8 mouse cellular contexts compared by ENCODE assay signal in genomic region chr5:137759971-137760412, GRCm38 (mm10). TPM values are rescaled to one million over a fixed set of nuclear protein-coding genes. Genes with fewer than 3 reads are reported as not detected.
DNase-seq lines count a peak whose midpoint lies in the region; ATAC-seq lines count a peak whose summit lies in the region.

No protein-coding gene starts in this region.

- 15% methylated on average over 4 of the region's 4 CpGs for WGBS in forebrain, embryonic 14.5 days
- 13% methylated on average over 4 of the region's 4 CpGs for WGBS in large intestine, adult 2 months

- H3K27ac ChIP-seq in forebrain, embryonic 14.5 days (ENCODE audit: low read depth, low read length) = peak overlapping the region; percentile 66; the same call in 1 of the 2 replicates

- peak; percentile 62; the same call in 1 of the 2 replicates for ATAC-seq in cerebellum, adult (ENCODE audit: insufficient number of reproducible peaks, low FRiP score, low TSS enrichment)
- peak; percentile 83 for ATAC-seq in forebrain, embryonic 14.5 days
- peak; percentile 67 for ATAC-seq in neutrophil, adult 5-6 weeks (ENCODE audit: extremely low read depth, insufficient number of reproducible peaks, low FRiP score, poor library complexity, severe bottlenecking)

- DNase-seq in ES-CJ7 (ENCODE audit: low read depth, low spot score) = peak; percentile 92
- DNase-seq in forebrain, embryonic 14.5 days (ENCODE audit: low spot score) = peak; percentile 94
- peak; percentile 86 to 91 for DNase-seq in heart, postnatal 14 days
- peak; percentile 84 for DNase-seq in large intestine, adult 2 months (ENCODE audit: low read depth, low spot score)
- DNase-seq in lung, adult 18-20 months = peak; percentile 89 to 93
- DNase-seq in thymus, adult 18-20 months = peak; percentile 65 to 72

- H3K4me1 ChIP-seq in forebrain, embryonic 14.5 days (ENCODE audit: control insufficient read depth, insufficient read depth, low read length) = peaks cover 22% of the 10 kb centered on the region

- peaks cover 15% of the 10 kb centered on the region for H3K36me3 ChIP-seq in forebrain, embryonic 14.5 days (ENCODE audit: control insufficient read depth, insufficient read depth, low read length)

- no peaks in the 10 kb centered on the region for H3K27me3 ChIP-seq in forebrain, embryonic 14.5 days (replicated peaks; ENCODE audit: control insufficient read depth, insufficient read depth, low read length)

- H3K4me2 ChIP-seq in forebrain, embryonic 14.5 days (ENCODE audit: low read length) = no peak overlapping the region

- intact Hi-C loops in heart, postnatal 14 days (cut with DNase I) = loop anchor here (5.0 to 10.0 kb wide), 2 partner anchors 248 to 425 kb away; partner anchors contain the start of gene Slc12a9

- no peak overlapping the region for H3K4me3 ChIP-seq in forebrain, embryonic 14.5 days (ENCODE audit: low read depth, low read length)

- no peaks in the 10 kb centered on the region for H3K9me3 ChIP-seq in forebrain, embryonic 14.5 days (replicated peaks; ENCODE audit: control insufficient read depth, low read length)

- H3K9ac ChIP-seq in forebrain, embryonic 14.5 days (ENCODE audit: low read length) = no peak overlapping the region

RNA-seq across cellular contexts. Expression of gene Tsc22d4, which starts 14.5 kb away (rescaled TPM):
- polyA plus RNA-seq in forebrain, embryonic 14.5 days (2014; fragmentation: Nextera tagmentation; extraction: Ambion mirVana) = 52.3 and 62.1 TPM in 2 replicates
- total RNA-seq in heart, postnatal 14 days (2021) = 100 to 1,000 TPM; 287 to 312 TPM
- polyA plus RNA-seq in large intestine, adult 2 months (2012; rRNA removed) = 121 and 125 TPM in 2 replicates
- 170 TPM in 2 replicates for total RNA-seq in neutrophil, adult 5-6 weeks (2017)

RNA-seq across cellular contexts. Expression of gene Nyap1, which starts 18.6 kb away (rescaled TPM):
- polyA plus RNA-seq in forebrain, embryonic 14.5 days (2014; fragmentation: Nextera tagmentation; extraction: Ambion mirVana) = 13.8 and 14.5 TPM in 2 replicates
- 1 to 10 TPM; 1.4 to 1.8 TPM for total RNA-seq in heart, postnatal 14 days (2021)
- 5.0 and 8.0 TPM in 2 replicates for polyA plus RNA-seq in large intestine, adult 2 months (2012; rRNA removed)
- 0.12 TPM in 2 replicates for total RNA-seq in neutrophil, adult 5-6 weeks (2017)

RNA-seq across cellular contexts. Expression of gene Ppp1r35, which starts 18.7 kb away (rescaled TPM):
- polyA plus RNA-seq in forebrain, embryonic 14.5 days (2014; fragmentation: Nextera tagmentation; extraction: Ambion mirVana) = 55.1 and 60.0 TPM in 2 replicates
- 10 to 100 TPM; 13.9 to 14.0 TPM for total RNA-seq in heart, postnatal 14 days (2021)
- polyA plus RNA-seq in large intestine, adult 2 months (2012; rRNA removed) = 31.2 and 34.9 TPM in 2 replicates
- 9.7 and 12.8 TPM in 2 replicates for total RNA-seq in neutrophil, adult 5-6 weeks (2017)

RNA-seq across cellular contexts. Expression of gene Mepce, which starts 27.5 kb away (rescaled TPM):
- 13.1 and 13.2 TPM in 2 replicates for polyA plus RNA-seq in forebrain, embryonic 14.5 days (2014; fragmentation: Nextera tagmentation; extraction: Ambion mirVana)
- total RNA-seq in heart, postnatal 14 days (2021) = 10 to 100 TPM; 32.7 to 33.0 TPM
- polyA plus RNA-seq in large intestine, adult 2 months (2012; rRNA removed) = 33.7 and 40.1 TPM in 2 replicates
- 36.5 and 42.2 TPM in 2 replicates for total RNA-seq in neutrophil, adult 5-6 weeks (2017)

RNA-seq across cellular contexts. Expression of gene Zcwpw1, which starts 27.6 kb away (rescaled TPM):
- 7.3 and 7.7 TPM in 2 replicates for polyA plus RNA-seq in forebrain, embryonic 14.5 days (2014; fragmentation: Nextera tagmentation; extraction: Ambion mirVana)
- total RNA-seq in heart, postnatal 14 days (2021) = 1 to 10 TPM; 1.1 to 1.3 TPM
- 0.48 and 0.84 TPM in 2 replicates for polyA plus RNA-seq in large intestine, adult 2 months (2012; rRNA removed)
- 24.7 and 29.4 TPM in 2 replicates for total RNA-seq in neutrophil, adult 5-6 weeks (2017)
